Mouse (Mus musculus): Measurements from ENCODE around the gene Hlf. TPM values are rescaled to one million over a fixed set of nuclear protein-coding genes. Genes with fewer than 3 reads are reported as not detected.

The Hlf gene
- total RNA-seq (2023) = not detected in 4 replicates

DNA sequence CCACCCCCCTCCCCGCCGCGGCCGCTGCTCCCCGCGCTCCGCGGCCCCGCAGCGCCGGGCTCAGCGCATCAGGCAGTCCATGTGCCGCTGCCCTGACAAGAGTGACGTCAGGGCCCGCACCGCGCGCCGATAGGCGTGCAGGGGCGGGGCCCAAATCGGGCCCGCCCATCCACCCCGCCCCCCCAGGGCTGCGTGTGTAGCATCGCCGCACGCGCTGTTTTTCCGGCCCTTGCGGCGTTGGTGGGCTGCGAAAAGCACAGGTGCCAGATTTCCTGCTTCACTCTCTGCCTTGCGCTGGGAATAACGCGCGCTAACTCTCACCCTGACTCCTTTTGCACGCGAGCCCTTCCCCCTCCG, at the start of gene Hlf:
Gene Hlf (minus strand): TSS at position 79 of the 357 bp plus-strand sequence.

Other genes starting within 250 kb of the Hlf start
- 0.39 to 3.8 TPM (median 2.6 TPM) in 4 replicates for gene Gm45716, start 203.2 kb downstream of the Hlf start, total RNA-seq (2023)
- 13.5 to 15.4 TPM (median 14.4 TPM) in 4 replicates for gene Mmd, start 141.4 kb downstream of the Hlf start, total RNA-seq (2023)
- gene Stxbp4, start 247.2 kb upstream of the Hlf start, total RNA-seq (2023) = 4.7 to 5.6 TPM (median 5.3 TPM) in 4 replicates
- gene Cox11, start 247.3 kb upstream of the Hlf start, total RNA-seq (2023) = 16.3 to 20.4 TPM (median 18.5 TPM) in 4 replicates